Mouse (Mus musculus) adrenal gland, postnatal 36 days (tissue): ENCODE data around the gene Prdm16. TPM values are rescaled to one million over a fixed set of nuclear protein-coding genes. Genes with fewer than 3 reads are reported as not detected.

Experiments used
- DNase-seq, 2 experiments: peaks; one replicate each; pipeline ENCODE4 v3.0.0; 2021; ENCODE audit warnings: mixed read lengths in 1 of 2
- total RNA-seq, 2 experiments: library from RNA; stranded (reverse); gene quantifications; 2 replicates each; pipeline ENCODE4 v1.2.3; 2021

The Prdm16 gene
- total RNA-seq, 2 experiments from 2014 or later: 4.2 to 6.4 TPM

DNA sequence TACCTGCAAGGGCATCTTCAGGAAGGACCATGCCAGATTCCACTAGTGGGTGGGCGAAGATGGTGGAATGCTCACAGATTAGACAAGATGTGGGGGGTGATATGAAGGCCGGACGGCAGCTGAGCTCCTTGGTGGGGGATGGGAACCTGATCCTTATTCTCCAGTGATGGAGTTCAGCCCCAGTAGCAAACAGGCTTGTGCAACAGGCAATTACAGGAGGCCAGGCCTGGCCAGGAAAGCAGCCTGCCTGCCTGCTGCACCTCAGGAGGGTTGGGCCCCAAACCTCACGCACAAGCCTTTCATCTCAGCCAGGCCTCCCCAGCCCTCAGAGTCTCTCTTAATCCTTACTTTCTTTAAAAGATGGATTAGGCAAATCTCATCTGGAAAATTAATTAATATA is 124.9 kb downstream of the Prdm16 start:
- no peak for DNase-seq

DNA sequence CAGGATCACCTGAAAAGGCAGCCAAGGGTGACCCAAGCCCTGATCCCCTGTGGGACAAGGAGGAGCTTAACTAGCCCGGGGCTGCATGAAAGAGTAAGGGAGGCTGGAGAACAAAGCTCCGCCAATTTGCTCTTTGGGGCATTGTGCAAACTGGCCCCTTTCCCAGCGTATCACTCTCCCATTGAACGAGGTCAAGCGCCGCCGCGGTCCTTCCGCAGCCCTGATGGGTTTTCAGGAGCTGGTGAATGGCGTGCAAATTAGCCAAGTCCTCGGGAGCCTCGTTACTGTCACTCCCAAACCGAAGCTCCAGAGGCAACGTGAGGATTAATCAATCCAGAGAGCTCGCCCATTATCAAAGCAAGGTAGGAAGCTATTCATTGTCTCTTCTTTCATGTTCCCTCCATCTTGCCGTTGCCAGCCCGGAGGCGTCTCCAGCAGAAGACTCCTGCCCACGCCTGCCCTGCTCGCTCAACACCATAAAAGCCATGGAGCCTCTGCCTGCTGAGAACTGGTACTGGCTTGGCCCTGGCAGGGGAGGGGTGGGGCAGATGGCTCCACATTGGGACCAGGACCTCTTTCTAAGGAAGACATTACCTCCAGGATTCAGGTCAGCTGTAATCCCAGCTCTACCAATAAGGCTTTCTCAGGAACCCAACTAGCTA is 129.8 kb downstream of the Prdm16 start:
- peak; percentile 19 to 49 for DNase-seq

DNA sequence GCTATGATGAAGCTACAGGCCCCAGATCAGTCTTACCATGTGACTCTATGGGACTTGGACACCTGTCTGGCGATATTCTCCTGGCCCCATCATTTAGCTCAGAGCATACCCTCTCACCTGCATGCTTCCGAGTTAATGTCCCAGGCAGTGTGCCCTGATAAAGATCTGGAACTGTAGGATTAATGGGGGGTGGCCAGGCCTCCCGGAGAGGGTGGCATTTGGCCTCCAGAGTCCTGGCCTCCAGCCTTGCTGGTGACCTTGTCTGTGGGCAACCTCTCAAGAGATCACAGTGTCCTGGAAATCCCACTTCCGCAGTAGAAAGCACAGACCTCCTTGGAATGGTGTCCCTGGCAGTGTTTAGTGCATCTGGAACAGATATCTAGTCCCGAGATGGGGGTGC is 131.4 kb downstream of the Prdm16 start:
- peak in 1 of 2 experiments; percentile 41 for DNase-seq

DNA sequence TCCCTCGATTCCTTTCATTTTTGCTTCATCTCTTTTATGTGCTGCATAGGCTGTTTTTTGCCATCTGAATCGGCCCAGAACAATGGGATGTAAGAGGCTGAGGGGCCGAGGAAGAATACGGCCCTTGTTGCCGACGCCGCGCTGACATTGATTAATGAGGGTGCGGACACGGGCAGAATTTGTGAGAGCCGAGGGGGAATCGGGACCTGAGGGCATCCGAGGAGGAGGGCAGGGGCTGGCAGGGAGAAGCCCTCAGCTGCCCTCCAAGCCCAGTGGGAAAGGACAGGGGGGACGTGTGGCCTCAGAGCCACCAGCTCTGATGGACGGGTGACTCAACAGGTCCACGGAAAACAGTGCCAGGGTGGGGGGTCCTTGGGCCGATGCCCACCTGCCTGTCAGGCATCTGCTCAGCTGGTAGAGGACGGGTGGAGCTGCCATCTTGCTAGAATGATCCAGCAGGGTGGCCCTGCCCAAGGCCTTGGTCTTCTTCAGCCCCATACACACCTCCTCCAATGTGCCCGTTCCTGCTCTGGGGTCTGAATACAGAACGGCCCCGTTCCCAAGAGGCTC is 133.3 kb downstream of the Prdm16 start:
- DNase-seq: no peak

DNA sequence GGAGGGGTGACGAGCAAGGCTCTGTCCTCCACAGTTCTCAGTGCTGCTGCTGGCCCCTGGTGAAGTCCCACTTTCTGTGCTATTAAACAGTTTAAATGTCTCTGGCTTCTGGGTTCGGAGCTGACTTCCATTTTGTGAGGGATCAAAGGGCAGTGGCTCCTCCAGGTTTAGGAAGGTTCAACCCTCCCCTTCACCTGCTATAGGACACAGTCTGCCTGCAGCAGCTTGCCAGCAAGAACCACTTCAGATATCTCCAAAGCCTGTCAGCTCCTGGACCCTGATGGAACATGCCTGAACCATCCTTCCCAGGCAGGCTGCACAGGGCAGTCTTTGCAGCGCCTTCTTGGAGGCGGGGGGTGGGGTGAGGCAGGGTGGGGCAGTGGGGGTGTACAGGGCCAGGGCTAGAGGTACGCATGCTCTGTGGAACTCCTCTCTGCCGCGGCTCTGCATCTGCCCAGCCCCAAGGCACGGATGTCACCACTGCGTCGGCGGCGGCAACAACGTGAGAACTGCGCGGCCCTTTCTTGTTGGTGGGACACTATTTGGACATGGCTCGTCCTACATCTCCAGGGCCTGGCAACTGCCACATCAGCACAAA is 134.2 kb downstream of the Prdm16 start:
- no peak for DNase-seq

DNA sequence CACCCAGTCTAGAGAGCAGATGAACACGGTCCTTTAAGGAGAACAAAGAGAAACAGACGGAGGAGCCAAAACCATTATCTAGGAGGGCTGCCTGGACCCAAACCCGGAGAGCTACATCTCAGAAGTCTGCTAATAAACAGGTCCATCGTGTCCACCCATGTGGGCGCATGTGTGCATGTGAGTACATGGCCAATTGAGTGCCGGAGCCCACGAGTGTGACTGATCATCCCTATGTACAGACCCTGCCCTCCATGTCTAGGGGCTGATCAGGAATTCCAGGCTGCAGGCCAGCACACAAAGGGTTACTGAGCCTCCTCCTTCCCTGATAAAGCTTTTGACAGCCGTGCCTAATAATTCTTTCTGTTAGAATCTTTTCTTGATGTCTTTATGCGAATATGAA is 136.0 kb downstream of the Prdm16 start:
- no peak for DNase-seq

DNA sequence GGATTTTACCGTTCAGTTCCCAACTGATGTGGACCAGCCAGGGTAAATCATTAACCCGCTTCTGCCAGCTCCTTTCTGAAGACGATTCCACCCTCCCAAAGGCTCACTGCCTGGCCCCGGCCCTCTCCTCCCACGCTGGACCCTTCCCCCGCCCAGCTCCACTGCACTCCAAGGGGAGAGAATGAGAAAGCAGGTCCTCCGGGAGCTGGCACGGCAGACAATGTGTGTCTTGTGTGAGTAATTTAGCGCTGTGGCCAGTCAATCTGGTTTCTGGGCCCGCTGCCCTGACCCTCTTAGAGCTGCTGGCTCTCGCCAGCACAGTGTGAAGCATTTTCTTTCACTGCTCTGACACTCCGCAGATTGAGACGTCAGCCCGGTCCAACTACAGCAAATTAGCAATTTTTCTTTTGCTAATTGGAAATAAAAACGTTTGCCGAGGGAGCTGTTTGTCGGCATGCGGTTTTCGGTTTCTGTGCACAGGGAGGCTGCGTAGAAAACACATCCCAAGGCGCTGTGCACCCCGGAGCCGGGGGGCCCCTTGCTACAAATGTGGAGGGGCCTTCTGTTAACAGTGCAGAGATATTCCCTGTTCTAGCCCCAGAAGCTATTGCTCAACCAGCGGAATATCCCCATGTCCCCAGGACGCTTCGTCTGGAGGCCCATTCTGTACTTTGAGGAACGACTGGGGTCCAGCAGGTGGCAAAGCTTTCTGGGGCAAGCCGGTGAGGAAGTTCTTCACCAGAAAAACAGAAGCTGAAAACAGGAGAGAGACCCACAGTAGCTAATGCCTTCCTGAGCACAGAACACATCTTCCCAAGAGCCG is 136.8 kb downstream of the Prdm16 start:
- DNase-seq: peak; percentile 46 to 60

DNA sequence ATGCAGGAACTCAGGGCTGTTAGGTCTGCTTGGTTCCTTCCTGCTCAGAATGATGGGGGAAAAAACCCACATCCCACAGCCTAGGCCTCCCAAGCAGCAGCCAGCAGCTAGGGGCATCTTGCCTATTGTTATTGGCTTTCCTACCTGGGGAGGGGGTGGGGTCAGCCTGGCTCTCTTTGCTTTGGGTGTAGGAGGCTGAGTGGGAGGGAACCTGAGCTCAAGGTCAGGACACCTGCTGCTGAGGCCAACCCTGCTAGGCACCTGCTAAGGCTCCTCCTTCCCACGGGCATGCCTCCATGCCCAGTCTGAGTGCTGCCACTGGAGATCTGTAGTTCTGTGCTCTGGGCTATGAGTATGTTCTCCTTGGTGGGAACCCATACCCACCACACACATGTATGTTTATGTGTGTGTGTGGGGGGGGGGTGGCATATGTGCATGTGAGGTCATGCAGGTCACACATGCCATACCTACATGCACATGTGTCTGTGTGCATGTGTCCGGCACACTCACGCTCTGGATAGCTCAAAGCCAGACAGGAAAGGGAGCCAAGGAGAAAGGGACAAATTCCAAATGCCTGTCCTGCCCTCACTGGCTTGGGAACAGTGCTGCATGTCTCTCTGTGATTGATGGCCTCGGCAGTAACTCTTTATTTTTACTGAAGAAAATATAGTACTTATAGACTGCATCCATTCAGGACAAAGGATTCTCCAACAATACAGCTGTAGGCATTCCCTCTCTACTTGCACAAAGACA is 139.1 kb downstream of the Prdm16 start:
- DNase-seq: peak in 1 of 2 experiments; percentile 30

DNA sequence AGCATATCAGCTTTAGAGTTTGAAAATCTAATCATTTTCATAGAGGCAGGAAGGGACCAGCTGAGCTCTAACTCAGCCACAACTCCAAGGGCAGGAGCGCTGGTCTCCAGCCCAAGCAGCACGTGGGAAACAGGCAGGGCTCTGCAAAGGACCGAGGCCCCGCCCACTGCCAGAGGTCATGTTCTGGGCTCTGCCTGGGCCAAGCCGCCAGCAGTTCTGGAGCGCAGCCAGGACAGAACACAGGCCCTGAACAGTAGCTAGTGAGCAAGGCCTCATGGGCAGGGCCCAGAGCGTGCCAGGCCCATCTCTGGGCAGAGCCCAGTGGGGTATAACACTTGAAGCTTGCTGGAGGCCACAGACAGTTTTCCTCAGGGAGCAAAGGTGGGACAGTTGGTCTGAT is 139.7 kb downstream of the Prdm16 start:
- peak; percentile 97 to 98 for DNase-seq

DNA sequence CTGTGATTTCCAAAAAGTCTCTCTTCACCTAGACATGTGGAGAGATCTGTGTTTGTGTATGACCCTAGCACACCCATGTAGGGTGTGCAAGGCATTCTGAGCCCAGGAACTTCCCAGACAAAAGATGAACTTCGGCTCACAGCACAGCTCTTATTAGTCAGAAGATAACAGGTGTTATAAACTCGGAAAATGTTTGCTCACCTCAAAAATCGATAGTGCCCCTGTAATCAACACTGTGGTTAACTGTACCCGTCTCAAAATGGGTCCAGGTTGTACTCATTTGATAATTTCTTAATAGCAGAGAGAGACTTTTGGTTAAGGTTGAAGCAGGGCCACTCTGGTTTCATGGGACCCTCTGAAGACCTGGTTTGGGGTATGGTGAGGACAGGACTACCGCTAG is 140.2 kb downstream of the Prdm16 start:
- DNase-seq: no peak

DNA sequence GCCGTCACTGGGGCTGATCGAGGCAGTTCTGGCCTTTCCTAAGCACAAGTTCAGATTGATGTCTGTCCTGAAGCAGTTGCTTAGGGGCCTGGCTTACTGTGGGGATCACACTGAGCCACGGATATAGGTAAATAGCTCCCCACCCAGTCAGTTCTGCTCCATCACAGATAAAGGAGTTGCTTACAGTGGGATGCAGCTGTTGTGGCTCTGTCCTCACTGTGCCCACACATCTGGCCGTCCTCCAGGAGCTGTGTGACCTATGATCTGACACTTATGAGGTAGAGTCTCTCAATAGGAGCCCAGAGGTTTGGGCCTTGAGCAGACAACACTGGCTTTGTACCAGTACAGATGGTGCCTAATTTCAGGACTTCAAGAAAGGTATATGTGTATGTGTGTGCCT is 142.7 kb downstream of the Prdm16 start:
- DNase-seq: no peak

DNA sequence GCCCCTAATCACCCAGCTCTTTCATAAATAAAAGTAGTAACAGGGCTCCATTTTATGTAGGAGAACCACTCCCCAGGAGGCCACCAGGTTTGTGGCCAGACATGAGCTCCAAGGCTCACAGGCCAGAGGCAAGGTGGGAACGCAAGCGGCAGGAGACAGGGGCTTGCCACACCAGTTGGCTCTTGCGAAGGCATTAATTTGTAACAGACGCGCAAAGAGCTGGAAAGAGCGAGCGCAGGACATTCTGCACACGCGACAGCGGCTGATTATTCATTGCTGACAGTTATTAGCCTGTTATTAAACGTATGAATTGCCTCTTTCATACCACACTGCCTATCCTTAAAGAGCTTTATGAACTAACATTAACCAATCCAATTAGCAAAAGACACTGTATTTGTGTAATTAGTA is 144.0 kb downstream of the Prdm16 start:
- DNase-seq: no peak

DNA sequence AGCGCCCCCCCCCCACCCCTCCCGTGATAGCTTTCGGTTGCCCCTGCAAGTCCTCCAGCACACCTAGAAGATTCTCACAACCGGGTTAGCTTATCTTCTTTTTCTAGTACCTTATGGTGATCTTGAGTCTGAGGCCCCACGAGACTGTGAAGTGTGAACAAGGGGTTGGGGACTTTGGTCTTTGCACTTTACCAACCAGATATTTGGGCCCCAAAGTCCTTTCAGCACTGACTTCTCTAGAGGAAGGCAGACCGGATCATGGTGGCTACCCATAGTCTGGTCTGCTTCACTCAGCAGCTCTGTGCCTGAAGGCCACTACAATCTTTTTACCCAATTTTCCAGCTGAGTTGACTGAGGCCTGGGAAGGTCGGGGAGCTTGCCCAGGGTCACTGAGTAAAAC is 144.4 kb downstream of the Prdm16 start:
- DNase-seq: no peak

DNA sequence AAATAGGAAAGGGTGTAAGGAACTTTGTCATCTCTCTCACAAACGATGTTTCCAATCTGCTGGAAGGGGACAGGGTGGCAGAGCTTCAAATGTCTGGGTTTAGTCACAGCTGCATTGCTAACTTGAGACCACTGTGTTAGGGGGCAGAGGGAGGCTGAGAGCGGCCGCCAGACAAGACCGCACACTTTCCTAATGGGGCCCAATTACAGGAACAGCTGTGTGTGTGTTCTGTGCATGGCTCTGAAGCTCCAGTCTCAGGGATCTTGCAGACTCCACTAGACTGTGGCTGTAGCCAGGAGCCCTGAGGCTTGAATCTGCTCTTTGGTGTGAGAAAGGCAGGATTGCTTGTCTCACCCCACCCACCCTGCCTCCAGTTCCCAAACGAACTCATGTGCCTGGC is 148.6 kb downstream of the Prdm16 start:
- no peak for DNase-seq

DNA sequence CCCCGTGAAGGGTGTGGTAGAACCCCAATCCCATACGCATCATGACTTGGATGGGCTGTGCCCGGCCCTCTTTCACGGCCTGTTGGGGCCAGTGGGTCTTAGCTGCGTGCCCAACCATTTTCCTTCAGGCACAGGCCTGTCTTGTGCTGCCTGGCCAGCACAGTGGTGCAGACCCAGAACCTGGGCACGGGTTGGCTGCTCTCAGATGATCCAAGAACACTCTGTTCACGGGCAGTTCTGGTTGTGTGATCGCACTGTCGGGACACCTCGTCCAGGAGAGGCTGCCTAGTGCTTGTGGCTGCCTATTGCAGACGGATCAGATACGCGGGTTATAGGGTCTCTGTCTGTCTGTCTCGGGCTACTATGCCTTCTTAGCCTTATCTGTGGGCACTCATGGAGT is 154.0 kb downstream of the Prdm16 start:
- no peak for DNase-seq

DNA sequence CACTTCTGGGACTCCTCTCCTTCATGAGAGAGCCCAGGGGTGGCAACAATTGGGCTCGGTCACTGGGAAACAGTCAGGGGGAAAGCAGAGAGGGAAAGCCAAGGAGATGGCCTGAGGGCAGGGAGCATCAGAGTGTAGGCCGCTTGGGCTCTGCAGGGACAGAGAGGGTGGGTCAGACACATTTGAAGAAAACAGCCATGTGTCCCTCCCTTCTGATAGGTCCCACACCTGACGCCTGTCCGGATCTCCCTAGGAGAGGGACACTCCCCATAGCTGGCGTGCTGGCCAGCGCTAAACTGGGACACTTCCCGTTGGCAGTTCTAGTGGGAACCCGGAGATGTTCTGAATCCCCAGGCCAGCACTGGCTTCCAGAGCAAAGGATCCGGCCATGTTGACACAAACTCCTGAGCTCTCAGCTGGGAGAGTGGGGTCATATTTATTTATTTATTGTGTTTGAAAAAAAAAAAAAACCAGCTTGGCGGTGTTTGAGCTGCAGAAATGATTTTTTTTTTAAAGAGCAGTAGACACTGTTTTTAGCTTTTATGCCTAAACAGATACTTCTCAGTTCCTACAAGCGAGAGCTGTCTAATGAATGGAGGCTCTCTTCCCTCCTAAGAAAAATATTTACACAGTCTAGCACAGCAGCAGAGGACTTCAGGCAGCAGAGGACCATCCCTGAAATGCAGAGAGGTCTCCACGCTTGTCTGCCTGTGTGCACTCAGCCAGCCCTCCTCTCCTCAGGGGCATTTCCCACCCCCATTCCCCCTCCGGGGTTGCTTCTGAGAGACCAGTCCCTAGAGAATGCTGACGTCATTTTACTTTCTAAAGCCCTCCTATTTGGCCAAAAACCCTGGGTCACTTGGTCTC is 154.7 kb downstream of the Prdm16 start:
- no peak for DNase-seq

DNA sequence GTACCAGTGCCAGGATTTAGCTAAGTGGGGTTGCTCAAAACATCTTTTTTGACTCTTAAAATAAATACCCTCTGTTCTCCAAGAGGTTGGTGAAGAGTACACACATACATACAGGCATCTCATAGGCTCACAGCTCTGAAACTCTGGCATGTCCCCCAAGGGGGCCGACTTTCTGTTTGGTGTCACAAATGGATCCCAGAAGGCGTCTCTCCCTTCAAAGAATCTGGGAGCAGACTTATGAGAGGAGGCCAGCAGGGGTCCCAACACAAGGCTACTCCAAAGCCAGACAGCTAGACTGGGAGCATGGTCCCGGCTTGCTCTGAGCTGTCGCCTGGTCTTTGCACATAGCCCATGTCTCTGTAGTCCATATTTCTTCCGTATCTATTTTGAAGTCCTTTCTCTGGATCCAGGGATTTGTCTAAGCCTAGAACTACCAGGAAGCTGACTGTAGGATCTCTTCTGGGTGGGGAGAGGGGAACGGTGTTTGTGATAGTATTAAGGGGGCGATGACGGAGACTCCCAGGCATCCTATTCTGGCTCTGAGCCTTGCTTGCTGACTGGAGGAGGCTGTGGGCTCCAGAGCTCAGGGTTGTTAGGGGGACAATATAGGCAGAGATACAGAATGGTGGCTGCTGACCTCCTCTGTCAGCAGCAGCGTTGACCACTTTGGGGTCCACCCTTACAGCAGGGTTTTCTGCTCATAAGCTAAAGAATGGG is 156.0 kb downstream of the Prdm16 start:
- no peak for DNase-seq

DNA sequence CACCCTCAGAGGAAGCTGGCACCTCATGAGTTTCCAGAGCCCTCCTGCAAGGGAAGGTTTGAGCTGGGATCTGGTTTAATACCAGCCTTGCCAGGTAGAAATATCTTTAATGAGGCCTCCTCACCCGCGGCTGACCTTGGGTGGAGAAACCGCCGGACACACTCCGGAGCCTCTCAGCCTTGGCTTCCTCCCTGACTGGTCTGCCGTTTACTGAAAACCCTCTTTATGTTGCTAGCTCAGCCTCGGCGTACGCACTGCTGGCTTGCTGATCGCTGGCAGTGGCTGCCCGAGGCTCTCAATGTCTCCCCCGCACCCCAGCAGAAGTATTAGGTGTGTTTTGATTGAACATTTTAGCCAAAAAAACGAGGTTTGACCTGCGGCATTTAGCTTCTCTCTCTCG is 156.5 kb downstream of the Prdm16 start:
- DNase-seq: no peak

DNA sequence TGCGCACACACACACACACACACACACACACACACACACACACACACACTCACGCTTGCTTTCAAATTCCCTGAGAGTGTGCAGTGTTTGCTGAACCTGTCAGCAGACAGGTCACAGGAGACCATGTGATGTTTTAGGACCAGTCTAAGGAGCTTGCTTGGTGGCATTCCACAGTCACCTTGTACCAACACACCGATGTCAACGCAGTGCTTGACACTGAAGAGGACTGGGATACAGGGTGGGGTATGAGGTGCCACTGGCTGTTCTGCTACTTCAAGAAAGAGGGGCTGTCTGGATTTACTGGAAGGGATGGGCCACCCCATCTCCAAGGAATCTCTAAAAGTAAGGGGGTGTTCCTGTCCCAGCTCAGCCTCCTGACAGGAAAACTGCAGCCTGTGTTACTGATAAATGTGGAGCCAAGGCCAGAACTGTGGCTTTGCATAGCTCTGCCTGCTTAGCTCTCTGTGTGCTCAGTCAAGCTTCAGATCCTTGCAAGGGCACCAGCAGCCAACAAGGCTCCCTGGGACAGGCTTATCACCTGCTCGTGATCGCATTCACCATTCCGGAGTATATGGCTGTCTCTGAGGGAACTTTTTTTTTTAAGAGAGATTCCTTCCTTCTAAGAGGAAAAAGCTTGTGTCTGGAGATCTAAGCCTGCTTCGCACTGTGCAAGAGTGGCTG is 157.6 kb downstream of the Prdm16 start:
- DNase-seq: no peak
